Mouse (Mus musculus): ENCODE data around the gene Cln3. TPM values are rescaled to one million over a fixed set of nuclear protein-coding genes. Genes with fewer than 3 reads are reported as not detected.

The Cln3 gene
- total RNA-seq, 1 experiment, result 35.1 TPM

DNA sequence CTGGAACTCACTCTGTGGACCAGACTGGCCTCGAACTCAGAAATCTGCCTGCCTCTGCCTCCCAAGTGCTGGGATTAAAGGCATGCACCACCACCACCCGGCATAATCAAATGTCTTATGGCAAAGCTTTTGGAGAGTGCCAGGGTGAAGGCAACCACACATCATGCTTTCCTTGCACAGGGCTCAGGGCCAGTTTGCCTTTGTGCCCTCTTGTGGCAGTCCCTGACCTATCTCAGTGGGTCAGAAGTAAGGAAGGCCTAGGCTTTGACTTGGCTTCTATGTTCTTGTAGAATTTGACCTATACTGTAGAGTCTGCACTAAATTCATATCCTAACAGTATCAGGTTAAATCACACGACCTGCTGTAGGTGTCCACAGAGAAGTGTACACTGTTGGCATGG lies 31.1 kb upstream of the Cln3 start:
- no peak for TF ChIP-seq ZNF384 (IDR thresholded peaks at IDR 0.05; ENCODE audit: low read depth, low read length)
- TF ChIP-seq MAFK (IDR thresholded peaks at IDR 0.05; ENCODE audit: insufficient read depth, low read depth, low read length), result no peak
- no peak for TF ChIP-seq HCFC1 (IDR thresholded peaks at IDR 0.05; ENCODE audit: borderline replicate concordance, insufficient read depth, low read length)
- TF ChIP-seq ZC3H11A (IDR thresholded peaks at IDR 0.05; ENCODE audit: borderline replicate concordance, low read depth, low read length), result no peak
- no peak for TF ChIP-seq CHD2 (IDR thresholded peaks at IDR 0.05; ENCODE audit: low read depth, low read length)
- Histone ChIP-seq H3K9me3 (ENCODE audit: control insufficient read depth, insufficient read depth, low read depth, low read length) (no peaks in the 10 kb centered on the region), H3K4me1 (ENCODE audit: control insufficient read depth in 2 of 2, insufficient read depth in 2 of 2, low read length in 2 of 2, poor library complexity in 1 of 2) (no peaks in the 10 kb centered on the region), H3K27ac (ENCODE audit: insufficient read depth, low read depth, low read length, poor library complexity, severe bottlenecking) (no peak overlapping the region), H3K36me3 (ENCODE audit: control insufficient read depth, insufficient read depth, low read length, poor library complexity, severe bottlenecking) (no peaks in the 10 kb centered on the region), H3K4me3 (ENCODE audit: insufficient read depth in 1 of 2, low read depth in 1 of 2, low read length in 2 of 2, poor library complexity in 1 of 2, severe bottlenecking in 1 of 2) (no peak overlapping the region), H3K9ac (ENCODE audit: insufficient read depth, low read depth, low read length, poor library complexity, severe bottlenecking) (no peak overlapping the region)
- no peak for DNase-seq (ENCODE audit: low read depth, low spot score)
- in situ Hi-C loops (cut with MboI; ENCODE audit: low sequenced_read_pairs in 2 of 2, unreplicated experiment in 2 of 2), result no loop called here

DNA sequence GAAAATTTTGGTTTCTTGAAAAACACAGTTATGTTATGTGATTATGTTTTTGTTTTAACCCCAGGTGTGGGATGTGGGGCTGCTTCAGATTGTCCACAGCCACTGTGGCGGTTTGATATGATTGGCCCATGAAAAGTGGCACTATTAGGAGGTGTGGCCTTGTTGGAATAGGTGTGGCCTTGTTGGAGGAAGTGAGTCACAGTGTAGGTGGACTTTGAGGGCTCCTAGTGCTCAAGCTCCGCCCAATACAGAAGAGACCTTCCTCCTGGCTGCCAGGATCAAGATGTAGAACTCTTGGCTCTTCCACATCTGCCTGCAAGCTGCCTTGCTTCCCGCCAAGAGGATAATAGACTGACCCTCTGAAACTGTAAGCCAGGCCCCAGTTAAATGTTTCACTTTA lies 27.1 kb upstream of the Cln3 start:
- no peak overlapping the region for H3K9ac ChIP-seq (ENCODE audit: insufficient read depth, low read depth, low read length, poor library complexity, severe bottlenecking)
- DNase-seq (ENCODE audit: low read depth, low spot score), result no peak
- no peaks in the 10 kb centered on the region for H3K4me1 ChIP-seq (ENCODE audit: control insufficient read depth in 2 of 2, insufficient read depth in 2 of 2, low read length in 2 of 2, poor library complexity in 1 of 2)
- no peak overlapping the region for H3K27ac ChIP-seq (ENCODE audit: insufficient read depth, low read depth, low read length, poor library complexity, severe bottlenecking)
- no peak overlapping the region for H3K4me3 ChIP-seq (ENCODE audit: insufficient read depth in 1 of 2, low read depth in 1 of 2, low read length in 2 of 2, poor library complexity in 1 of 2, severe bottlenecking in 1 of 2)
- no peaks in the 10 kb centered on the region for H3K9me3 ChIP-seq (ENCODE audit: control insufficient read depth, insufficient read depth, low read depth, low read length)
- H3K36me3 ChIP-seq (ENCODE audit: control insufficient read depth, insufficient read depth, low read length, poor library complexity, severe bottlenecking), result no peaks in the 10 kb centered on the region
- in situ Hi-C loops (cut with MboI; ENCODE audit: low sequenced_read_pairs in 2 of 2, unreplicated experiment in 2 of 2), result no loop called here
- TF ChIP-seq MAFK (IDR thresholded peaks at IDR 0.05; ENCODE audit: insufficient read depth, low read depth, low read length) (no peak), CHD2 (IDR thresholded peaks at IDR 0.05; ENCODE audit: low read depth, low read length) (no peak), ZNF384 (IDR thresholded peaks at IDR 0.05; ENCODE audit: low read depth, low read length) (no peak), HCFC1 (IDR thresholded peaks at IDR 0.05; ENCODE audit: borderline replicate concordance, insufficient read depth, low read length) (no peak), ZC3H11A (IDR thresholded peaks at IDR 0.05; ENCODE audit: borderline replicate concordance, low read depth, low read length) (no peak)

DNA sequence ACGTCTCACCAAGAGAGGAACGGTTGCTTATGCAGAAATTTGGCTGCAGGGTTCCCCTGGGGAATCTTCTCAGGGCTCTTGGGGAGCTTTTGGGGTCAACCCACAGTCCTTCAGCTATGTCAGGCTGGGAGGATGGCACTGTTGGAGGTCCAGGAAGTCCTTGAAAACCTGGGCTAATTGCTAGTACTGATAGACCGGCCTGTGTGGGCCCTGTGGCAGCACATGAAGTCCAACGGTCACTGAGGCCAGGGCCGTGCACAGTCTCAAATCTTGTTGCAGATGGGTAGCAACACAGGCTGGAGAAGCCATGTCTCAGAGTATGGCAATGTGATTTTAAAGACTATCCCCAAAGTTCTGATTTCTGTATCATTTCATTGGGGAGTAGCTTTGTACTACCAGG lies 22.2 kb upstream of the Cln3 start:
- in situ Hi-C loops (cut with MboI; ENCODE audit: low sequenced_read_pairs in 2 of 2, unreplicated experiment in 2 of 2), result no loop called here
- no peak overlapping the region for H3K27ac ChIP-seq (ENCODE audit: insufficient read depth, low read depth, low read length, poor library complexity, severe bottlenecking)
- no peak overlapping the region for H3K9ac ChIP-seq (ENCODE audit: insufficient read depth, low read depth, low read length, poor library complexity, severe bottlenecking)
- H3K4me3 ChIP-seq (ENCODE audit: insufficient read depth in 1 of 2, low read depth in 1 of 2, low read length in 2 of 2, poor library complexity in 1 of 2, severe bottlenecking in 1 of 2), result no peak overlapping the region
- no peak for DNase-seq (ENCODE audit: low read depth, low spot score)
- TF ChIP-seq ZC3H11A (IDR thresholded peaks at IDR 0.05; ENCODE audit: borderline replicate concordance, low read depth, low read length), result no peak
- TF ChIP-seq ZNF384 (IDR thresholded peaks at IDR 0.05; ENCODE audit: low read depth, low read length), result no peak
- TF ChIP-seq MAFK (IDR thresholded peaks at IDR 0.05; ENCODE audit: insufficient read depth, low read depth, low read length), result no peak
- no peak for TF ChIP-seq CHD2 (IDR thresholded peaks at IDR 0.05; ENCODE audit: low read depth, low read length)
- no peak for TF ChIP-seq HCFC1 (IDR thresholded peaks at IDR 0.05; ENCODE audit: borderline replicate concordance, insufficient read depth, low read length)
- no peaks in the 10 kb centered on the region for H3K4me1 ChIP-seq (ENCODE audit: control insufficient read depth in 2 of 2, insufficient read depth in 2 of 2, low read length in 2 of 2, poor library complexity in 1 of 2)
- no peaks in the 10 kb centered on the region for H3K9me3 ChIP-seq (ENCODE audit: control insufficient read depth, insufficient read depth, low read depth, low read length)
- H3K36me3 ChIP-seq (ENCODE audit: control insufficient read depth, insufficient read depth, low read length, poor library complexity, severe bottlenecking), result no peaks in the 10 kb centered on the region

DNA sequence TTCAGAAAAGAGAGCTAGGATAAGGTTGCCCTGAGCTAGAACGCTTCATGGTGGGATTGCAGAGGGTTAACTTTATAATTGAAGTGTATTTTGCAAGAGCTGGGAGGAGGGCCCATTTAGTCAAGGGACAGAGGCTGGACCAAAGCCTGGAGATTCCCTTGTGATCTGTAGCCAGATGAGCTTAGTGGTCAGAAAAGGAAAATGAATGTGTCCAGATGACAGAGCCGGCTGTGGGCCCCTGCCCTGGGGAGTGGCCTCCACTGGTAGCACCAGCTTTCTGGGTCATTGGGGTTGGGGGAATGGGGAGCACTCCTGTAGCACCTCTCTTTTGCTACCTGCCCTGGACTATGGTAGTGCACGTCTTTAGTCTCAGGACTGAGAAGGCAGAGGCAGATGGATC lies 21.4 kb upstream of the Cln3 start:
- in situ Hi-C loops (cut with MboI; ENCODE audit: low sequenced_read_pairs in 2 of 2, unreplicated experiment in 2 of 2), result no loop called here
- TF ChIP-seq HCFC1 (IDR thresholded peaks at IDR 0.05; ENCODE audit: borderline replicate concordance, insufficient read depth, low read length), result no peak
- TF ChIP-seq MAFK (IDR thresholded peaks at IDR 0.05; ENCODE audit: insufficient read depth, low read depth, low read length), result no peak
- TF ChIP-seq ZC3H11A (IDR thresholded peaks at IDR 0.05; ENCODE audit: borderline replicate concordance, low read depth, low read length), result no peak
- no peak for TF ChIP-seq CHD2 (IDR thresholded peaks at IDR 0.05; ENCODE audit: low read depth, low read length)
- TF ChIP-seq ZNF384 (IDR thresholded peaks at IDR 0.05; ENCODE audit: low read depth, low read length), result no peak
- Histone ChIP-seq H3K9ac (ENCODE audit: insufficient read depth, low read depth, low read length, poor library complexity, severe bottlenecking) (no peak overlapping the region), H3K9me3 (ENCODE audit: control insufficient read depth, insufficient read depth, low read depth, low read length) (no peaks in the 10 kb centered on the region), H3K4me3 (ENCODE audit: insufficient read depth in 1 of 2, low read depth in 1 of 2, low read length in 2 of 2, poor library complexity in 1 of 2, severe bottlenecking in 1 of 2) (no peak overlapping the region), H3K27ac (ENCODE audit: insufficient read depth, low read depth, low read length, poor library complexity, severe bottlenecking) (no peak overlapping the region), H3K4me1 (ENCODE audit: control insufficient read depth in 2 of 2, insufficient read depth in 2 of 2, low read length in 2 of 2, poor library complexity in 1 of 2) (no peaks in the 10 kb centered on the region), H3K36me3 (ENCODE audit: control insufficient read depth, insufficient read depth, low read length, poor library complexity, severe bottlenecking) (no peaks in the 10 kb centered on the region)
- DNase-seq (ENCODE audit: low read depth, low spot score), result no peak

DNA sequence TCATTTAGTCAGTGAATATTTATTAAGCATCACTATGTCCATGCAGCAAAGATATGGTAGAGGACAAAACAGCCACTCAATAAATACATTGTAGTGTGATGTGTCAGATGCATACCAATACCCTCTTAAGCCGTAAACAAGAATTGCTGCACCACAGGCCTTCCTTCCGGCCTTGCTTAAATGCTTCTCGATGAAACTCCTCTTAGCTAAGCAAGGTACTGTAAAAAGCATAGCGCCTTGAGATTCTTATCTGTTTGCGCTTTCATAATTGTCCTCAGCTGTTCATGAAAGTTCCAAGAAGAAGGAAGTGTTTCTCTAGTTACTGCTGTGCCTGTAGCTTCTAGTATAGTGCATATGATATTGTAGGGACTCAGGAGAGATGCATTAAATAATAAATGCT lies 21.0 kb upstream of the Cln3 start:
- in situ Hi-C loops (cut with MboI; ENCODE audit: low sequenced_read_pairs in 2 of 2, unreplicated experiment in 2 of 2), result no loop called here
- H3K9me3 ChIP-seq (ENCODE audit: control insufficient read depth, insufficient read depth, low read depth, low read length), result no peaks in the 10 kb centered on the region
- TF ChIP-seq ZC3H11A (IDR thresholded peaks at IDR 0.05; ENCODE audit: borderline replicate concordance, low read depth, low read length) (no peak), HCFC1 (IDR thresholded peaks at IDR 0.05; ENCODE audit: borderline replicate concordance, insufficient read depth, low read length) (no peak), CHD2 (IDR thresholded peaks at IDR 0.05; ENCODE audit: low read depth, low read length) (no peak), ZNF384 (IDR thresholded peaks at IDR 0.05; ENCODE audit: low read depth, low read length) (no peak), MAFK (IDR thresholded peaks at IDR 0.05; ENCODE audit: insufficient read depth, low read depth, low read length) (no peak)

More for the DNA sequence above, 21.0 kb upstream of the Cln3 start:
- peaks cover 0 to under 1% of the 10 kb centered on the region in 2 experiments; a peak in 1 of 4 replicates for H3K4me1 ChIP-seq (ENCODE audit: control insufficient read depth in 2 of 2, insufficient read depth in 2 of 2, low read length in 2 of 2, poor library complexity in 1 of 2)
- DNase-seq (ENCODE audit: low read depth, low spot score), result no peak
- no peak overlapping the region for H3K27ac ChIP-seq (ENCODE audit: insufficient read depth, low read depth, low read length, poor library complexity, severe bottlenecking)
- H3K36me3 ChIP-seq (ENCODE audit: control insufficient read depth, insufficient read depth, low read length, poor library complexity, severe bottlenecking), result no peaks in the 10 kb centered on the region
- H3K9ac ChIP-seq (ENCODE audit: insufficient read depth, low read depth, low read length, poor library complexity, severe bottlenecking), result no peak overlapping the region
- no peak overlapping the region for H3K4me3 ChIP-seq (ENCODE audit: insufficient read depth in 1 of 2, low read depth in 1 of 2, low read length in 2 of 2, poor library complexity in 1 of 2, severe bottlenecking in 1 of 2)

Data from ES-E14 (cell line).